Mouse (Mus musculus) liver, embryonic 11.5 days (tissue): ENCODE data around the gene Cpa3. TPM values are rescaled to one million over a fixed set of nuclear protein-coding genes. Genes with fewer than 3 reads are reported as not detected.

Source experiments
- ATAC-seq: fragments of 200-750 bp; cut with Nextera tagmentation; replicated peaks from 2 replicates; pipeline ENCODE4 v1.8.0; 2017; ENCODE audit warnings: moderate number of reproducible peaks, mild to moderate bottlenecking, moderate TSS enrichment, moderate library complexity; ENCODE audit not compliant: low FRiP score
- DNase-seq: peaks from one replicate; pipeline ENCODE4 v3.0.0-alpha.2; 2017; ENCODE audit warnings: low spot score
- H3K27ac ChIP-seq: fragments of 300-500 bp; sonication (generic); 2 replicates; pipeline ENCODE4 v1.5.1; 2014; ENCODE audit warnings: mild to moderate bottlenecking, low read depth, low read length, control low read depth
- H3K27me3 ChIP-seq: fragments of 300-500 bp; sonication (generic); replicated peaks from 2 replicates; pipeline ENCODE4 v1.6.1; 2014; ENCODE audit warnings: low read length, mixed read lengths; ENCODE audit not compliant: control insufficient read depth, insufficient read depth
- H3K36me3 ChIP-seq: fragments of 300-500 bp; sonication (generic); 2 replicates; pipeline ENCODE4 v1.6.1; 2014; ENCODE audit warnings: mild to moderate bottlenecking, low read length, moderate library complexity, mixed read lengths; ENCODE audit not compliant: control insufficient read depth, insufficient read depth
- H3K4me1 ChIP-seq: fragments of 300-500 bp; sonication (generic); replicated peaks from 2 replicates; pipeline ENCODE4 v1.6.1; 2014; ENCODE audit warnings: low read length, mixed read lengths; ENCODE audit not compliant: control insufficient read depth, insufficient read depth
- H3K4me2 ChIP-seq: fragments of 300-500 bp; sonication (generic); 2 replicates; pipeline ENCODE4 v1.6.1; 2014; ENCODE audit warnings: mild to moderate bottlenecking, control low read depth, moderate library complexity
- H3K4me3 ChIP-seq: fragments of 300-500 bp; sonication (generic); 2 replicates; pipeline ENCODE4 v1.5.1; 2014; ENCODE audit warnings: low read depth, low read length, control low read depth
- H3K9ac ChIP-seq: fragments of 300-500 bp; sonication (generic); 2 replicates; pipeline ENCODE4 v1.6.1; 2014; ENCODE audit warnings: low read depth, low read length, control low read depth
- H3K9me3 ChIP-seq: fragments of 300-500 bp; sonication (generic); 2 replicates; pipeline ENCODE4 v1.6.1; 2016; ENCODE audit warnings: low read length, inconsistent platforms, mixed read lengths; ENCODE audit not compliant: control insufficient read depth
- WGBS: fragments of 180-500 bp; shearing (Covaris S2); extraction: QIAGEN DNeasy Blood & Tissue Kit; methylation state at CpG from one replicate; pipeline ENCODE4 v1.1.7; 2014; 5-methylcytosine and 5-hydroxymethylcytosine counted together
- polyA plus RNA-seq: library from polyadenylated mRNA; unstranded; fragments of >200 nt; fragmentation: Nextera tagmentation; extraction: Ambion mirVana; gene quantifications from 2 replicates; pipeline ENCODE4 v1.2.1, GENCODE M21; 2014

The Cpa3 gene
- polyA plus RNA-seq, 1 experiment from 2014 or later: 2.3 TPM

DNA sequence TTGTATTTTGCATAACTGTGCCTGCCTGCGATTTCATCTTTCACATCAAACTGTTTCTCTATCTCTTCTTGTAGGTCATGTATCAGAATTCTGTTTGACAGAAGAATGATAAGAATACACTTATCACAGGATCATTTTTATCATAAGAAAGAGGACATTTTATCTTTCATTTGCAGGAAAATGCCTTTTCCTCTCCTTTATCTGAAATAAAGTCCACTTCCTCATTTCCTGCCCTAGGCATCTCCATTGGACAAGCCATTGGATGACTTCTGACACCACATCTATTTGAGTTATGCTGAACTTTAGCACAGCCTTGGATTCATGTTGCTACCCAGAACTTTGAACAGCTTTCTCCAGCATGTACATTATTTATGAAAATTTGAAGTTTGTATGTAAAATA lies 13.0 kb downstream of the Cpa3 start:
- no peak for DNase-seq
- Histone ChIP-seq H3K27ac (no peak overlapping the region), H3K27me3 (no peaks in the 10 kb centered on the region), H3K9me3 (no peaks in the 10 kb centered on the region), H3K4me1 (no peaks in the 10 kb centered on the region), H3K4me2 (no peak overlapping the region), H3K4me3 (no peak overlapping the region), H3K9ac (no peak overlapping the region), H3K36me3 (no peaks in the 10 kb centered on the region)
- 69% methylated on average over 1 of the region's 1 CpGs for WGBS
- ATAC-seq: no peak

- H3K27me3 ChIP-seq: no peaks in the 10 kb centered on the region
- H3K9ac ChIP-seq: no peak overlapping the region
- no peaks in the 10 kb centered on the region for H3K9me3 ChIP-seq
- H3K4me1 ChIP-seq: no peaks in the 10 kb centered on the region
- 60% methylated on average over 2 of the region's 2 CpGs for WGBS
- H3K4me2 ChIP-seq: no peak overlapping the region
- no peak for ATAC-seq
- H3K36me3 ChIP-seq: no peaks in the 10 kb centered on the region
- H3K4me3 ChIP-seq: no peak overlapping the region
- DNase-seq: no peak
- H3K27ac ChIP-seq: no peak overlapping the region
These were observed 16.6 kb downstream of the Cpa3 start for GRCm38 (mm10) chr3:20225429-20225828.

- Histone ChIP-seq H3K9ac (no peak overlapping the region), H3K4me2 (no peak overlapping the region), H3K4me1 (no peaks in the 10 kb centered on the region), H3K36me3 (no peaks in the 10 kb centered on the region), H3K27me3 (no peaks in the 10 kb centered on the region), H3K27ac (no peak overlapping the region), H3K9me3 (no peaks in the 10 kb centered on the region), H3K4me3 (no peak overlapping the region)
- 67% methylated on average over 9 of the region's 9 CpGs for WGBS
- no peak for DNase-seq
- no peak for ATAC-seq
These were observed 18.9 kb downstream of the Cpa3 start for GRCm38 (mm10) chr3:20222926-20223698.

DNA sequence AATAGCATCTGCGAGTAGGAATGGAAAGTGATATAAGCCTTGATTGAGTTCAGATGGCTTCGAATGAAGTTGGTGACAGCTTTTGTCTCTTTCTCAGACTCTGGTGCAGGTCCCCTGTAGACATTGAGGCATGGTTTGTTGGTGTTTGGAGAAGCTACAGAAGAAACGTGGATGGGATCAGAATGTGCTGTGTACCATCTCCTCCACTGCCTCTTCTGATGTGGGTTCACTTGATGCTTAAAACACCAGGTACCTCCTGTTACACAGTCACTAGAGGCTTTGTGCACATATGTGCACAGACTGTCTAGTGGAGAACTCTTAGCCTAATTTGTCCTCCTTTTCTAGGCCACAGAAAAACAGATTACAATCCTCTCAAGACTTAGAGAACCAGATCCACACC lies 19.8 kb downstream of the Cpa3 start:
- Histone ChIP-seq H3K4me1 (no peaks in the 10 kb centered on the region), H3K4me3 (no peak overlapping the region), H3K9me3 (no peaks in the 10 kb centered on the region), H3K4me2 (no peak overlapping the region), H3K27me3 (no peaks in the 10 kb centered on the region), H3K36me3 (no peaks in the 10 kb centered on the region), H3K9ac (no peak overlapping the region), H3K27ac (no peak overlapping the region)
- no peak for DNase-seq
- ATAC-seq: no peak
- 78% methylated on average over 3 of the region's 3 CpGs for WGBS

DNA sequence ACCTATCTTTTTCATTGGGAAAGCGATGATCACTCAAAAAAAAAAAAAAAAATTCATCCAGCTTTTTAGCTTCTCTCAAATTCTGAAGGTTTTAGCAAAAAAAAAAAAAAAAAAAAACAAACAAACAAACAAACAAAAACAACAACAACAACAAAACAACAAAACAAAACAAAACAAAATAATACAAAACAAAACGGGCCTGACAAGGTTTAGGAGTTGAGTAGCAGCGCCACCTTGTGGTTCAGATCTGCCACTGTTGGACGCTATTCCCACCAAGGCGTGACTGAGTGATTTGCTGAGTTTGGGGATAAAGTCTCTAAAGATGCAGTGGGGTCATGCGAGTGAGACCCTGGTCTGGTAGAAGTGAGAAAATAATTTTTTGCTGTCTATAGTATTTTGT lies 43.1 kb downstream of the Cpa3 start:
- WGBS: 25% methylated on average over 6 of the region's 6 CpGs
- 0 out of 2 replicates have a peak, but pooled peaks have one; percentile 56 for ATAC-seq
- H3K9ac ChIP-seq: no peak overlapping the region

DNA sequence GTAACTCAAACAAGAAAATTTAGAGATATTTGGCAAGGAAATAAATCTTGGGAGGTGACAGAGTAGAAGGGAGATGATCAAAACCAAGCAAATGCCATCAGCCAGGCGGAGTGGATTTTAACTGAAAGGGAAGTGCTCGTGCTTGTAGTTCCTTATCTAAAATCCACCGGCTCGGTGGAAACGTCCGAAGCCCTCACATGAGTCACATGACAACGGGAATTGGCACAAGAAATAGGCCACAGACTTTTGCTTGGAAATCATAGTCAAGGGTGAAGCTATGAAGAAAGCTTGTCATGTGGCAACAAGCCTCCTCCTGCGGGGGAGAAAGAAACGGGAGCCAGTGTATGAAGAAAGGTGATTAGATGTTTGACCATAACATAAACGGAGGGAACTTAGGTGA lies 44.1 kb downstream of the Cpa3 start:
- Histone ChIP-seq H3K4me2 (no peak overlapping the region), H3K27ac (no peak overlapping the region)
- 48% methylated on average over 10 of the region's 10 CpGs for WGBS

More for the DNA sequence above, 43.1 kb downstream of the Cpa3 start:
- no peaks in the 10 kb centered on the region for H3K27me3 ChIP-seq
- H3K9me3 ChIP-seq: no peaks in the 10 kb centered on the region
- no peaks in the 10 kb centered on the region for H3K36me3 ChIP-seq
- no peak overlapping the region for H3K4me2 ChIP-seq
- no peak overlapping the region for H3K4me3 ChIP-seq
- DNase-seq: peak; percentile 41
- no peak overlapping the region for H3K27ac ChIP-seq
- H3K4me1 ChIP-seq: no peaks in the 10 kb centered on the region

DNA sequence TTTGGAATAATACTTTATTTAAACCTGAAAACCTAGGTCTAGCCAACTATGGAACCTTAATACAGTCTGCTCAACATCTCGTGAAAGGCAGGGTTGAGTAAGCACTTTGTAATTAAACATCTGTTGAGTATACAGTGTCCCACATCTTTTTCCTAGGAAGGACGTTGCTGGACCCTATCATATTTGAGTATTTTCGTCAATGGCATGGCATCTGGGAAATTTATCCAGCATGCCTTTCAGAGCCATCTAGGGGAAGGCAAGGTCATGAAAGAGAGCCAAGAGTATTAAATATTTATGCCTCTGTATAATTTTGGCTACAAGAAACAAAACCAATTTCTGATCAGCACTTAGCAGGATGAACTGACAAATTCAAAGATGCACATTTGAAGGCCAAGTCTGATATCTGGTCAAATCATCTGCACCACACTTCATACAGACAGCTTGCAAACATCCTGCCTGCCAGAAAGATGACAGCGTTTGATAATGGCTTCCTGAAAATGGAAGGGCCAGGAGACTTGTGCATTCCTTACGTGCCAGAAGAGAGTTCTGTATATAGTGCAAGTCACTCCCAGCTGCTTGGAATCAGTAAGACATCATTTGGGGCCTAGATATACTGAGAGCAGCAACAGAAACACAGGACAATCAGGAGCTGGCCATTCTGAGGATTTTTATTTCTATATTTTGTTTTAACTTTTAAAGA lies 52.9 kb downstream of the Cpa3 start:
- 43% methylated on average over 5 of the region's 5 CpGs for WGBS
- Histone ChIP-seq H3K9me3 (no peaks in the 10 kb centered on the region), H3K9ac (no peak overlapping the region), H3K4me2 (no peak overlapping the region), H3K4me1 (no peaks in the 10 kb centered on the region), H3K36me3 (no peaks in the 10 kb centered on the region), H3K27me3 (no peaks in the 10 kb centered on the region), H3K4me3 (no peak overlapping the region), H3K27ac (no peak overlapping the region)
- no peak for DNase-seq
- no peak for ATAC-seq

More for the DNA sequence above, 44.1 kb downstream of the Cpa3 start:
- no peaks in the 10 kb centered on the region for H3K9me3 ChIP-seq
- no peaks in the 10 kb centered on the region for H3K36me3 ChIP-seq
- H3K9ac ChIP-seq: no peak overlapping the region
- DNase-seq (no peak), ATAC-seq (no peak)
- H3K27me3 ChIP-seq: no peaks in the 10 kb centered on the region
- H3K4me1 ChIP-seq: no peaks in the 10 kb centered on the region
- H3K4me3 ChIP-seq: no peak overlapping the region

GRCm38 (mm10) chr3:20172394-20172793 lies 69.6 kb downstream of the Cpa3 start:
- H3K27ac ChIP-seq: no peak overlapping the region
- H3K4me2 ChIP-seq: no peak overlapping the region
- no peaks in the 10 kb centered on the region for H3K27me3 ChIP-seq
- H3K9ac ChIP-seq: no peak overlapping the region
- H3K4me1 ChIP-seq: no peaks in the 10 kb centered on the region
- ATAC-seq (no peak), DNase-seq (no peak)
- no peak overlapping the region for H3K4me3 ChIP-seq
- no peaks in the 10 kb centered on the region for H3K36me3 ChIP-seq
- no peaks in the 10 kb centered on the region for H3K9me3 ChIP-seq
- 85% methylated on average over 6 of the region's 6 CpGs for WGBS

- ATAC-seq (no peak), DNase-seq (no peak)
- WGBS: 70% methylated on average over 1 of the region's 1 CpGs
- Histone ChIP-seq H3K27ac (no peak overlapping the region), H3K9ac (no peak overlapping the region), H3K4me1 (no peaks in the 10 kb centered on the region), H3K4me3 (no peak overlapping the region), H3K27me3 (no peaks in the 10 kb centered on the region), H3K9me3 (no peaks in the 10 kb centered on the region), H3K36me3 (no peaks in the 10 kb centered on the region), H3K4me2 (no peak overlapping the region)
These were observed 74.5 kb downstream of the Cpa3 start for GRCm38 (mm10) chr3:20167487-20167886.
